Mouse (Mus musculus): Measurements from ENCODE around the gene Gm5901. TPM values are rescaled to one million over a fixed set of nuclear protein-coding genes. Genes with fewer than 3 reads are reported as not detected.
"Not testable (repeated sequence)": the region's sequence is repeated elsewhere in the genome, so short reads cannot be mapped to it uniquely, and the experiment has no call there.

The Gm5901 gene
- polyA plus RNA-seq, 1 experiment from 2014 or later, result not detected

- in situ Hi-C loops (cut with MboI; ENCODE audit: low pct_unique_long_range_greater_than_20kb), result loop anchor here (10.0 to 25.0 kb wide), 2 partner anchors 237 to 335 kb away; partner anchors contain the start of genes Arfip2, Gm45799, Ilk and Rrp8
- no peak for TF ChIP-seq CTCF (IDR thresholded peaks at IDR 0.05)
- ChIA-PET CTCF (interaction anchor here (1.2 to 1.8 kb wide), 5 partner anchors 12 to 129 kb away, joined by 3 to 7 read pairs (median 4); no protein-coding TSS in a partner anchor), POLR2A (interaction anchor here (0.9 kb wide), 1 partner anchor 111 kb away, joined by 3 read pairs; no protein-coding TSS in a partner anchor)
- H3K27me3 ChIP-seq, result no peaks in the 10 kb centered on the region
- ATAC-seq (peak; percentile 99), DNase-seq (ENCODE audit: low read depth, low spot score) (peak; percentile 97)
These were observed 25.2 kb downstream of the Gm5901 start, which contains the start of gene Fam160a2 for GRCm38 (mm10) chr7:105399935-105400624. Fam160a2 (minus strand) TSS chr7:105400054.

- in situ Hi-C loops (cut with MboI; ENCODE audit: low pct_unique_long_range_greater_than_20kb), result no loop called here
- H3K27me3 ChIP-seq, result no peaks in the 10 kb centered on the region
- ChIA-PET POLR2A (no interaction called here), CTCF (no interaction called here)
- DNase-seq (ENCODE audit: low read depth, low spot score) (no peak), ATAC-seq (no peak)
- TF ChIP-seq CTCF (IDR thresholded peaks at IDR 0.05), result no peak
These were observed 29.4 kb downstream of the Gm5901 start, which contains the start of gene Cnga4 for GRCm38 (mm10) chr7:105404268-105404667. Cnga4 (plus strand) TSS chr7:105404568.

GRCm38 (mm10) chr7:105406322-105406721, 31.5 kb downstream of the Gm5901 start:
- in situ Hi-C loops (cut with MboI; ENCODE audit: low pct_unique_long_range_greater_than_20kb), result loop anchor here (5.0 kb wide), 1 partner anchor 111 kb away; no protein-coding TSS in a partner anchor
- no peak for TF ChIP-seq CTCF (IDR thresholded peaks at IDR 0.05)
- no peaks in the 10 kb centered on the region for H3K27me3 ChIP-seq
- POLR2A ChIA-PET, result no interaction called here
- CTCF ChIA-PET, result interaction anchor here (1.2 to 1.3 kb wide), 2 partner anchors 110 to 119 kb away, joined by 3 read pairs; no protein-coding TSS in a partner anchor
- ATAC-seq (no peak), DNase-seq (ENCODE audit: low read depth, low spot score) (no peak)

GRCm38 (mm10) chr7:105411874-105412632, 37.2 kb downstream of the Gm5901 start:
- ATAC-seq (peak; percentile 67), DNase-seq (ENCODE audit: low read depth, low spot score) (peak; percentile 7)
- in situ Hi-C loops (cut with MboI; ENCODE audit: low pct_unique_long_range_greater_than_20kb); POLR2A ChIA-PET; H3K27me3 ChIP-seq: not testable (repeated sequence)
- peak; percentile 90 for TF ChIP-seq CTCF (IDR thresholded peaks at IDR 0.05)
- CTCF ChIA-PET, result interaction anchor here (0.6 to 2.5 kb wide), 18 partner anchors 9 to 240 kb away, joined by 3 to 19 read pairs (median 4); partner anchors contain the start of gene Fam160a2

GRCm38 (mm10) chr7:105414385-105414784, 39.5 kb downstream of the Gm5901 start:
- CTCF ChIA-PET, result no interaction called here
- POLR2A ChIA-PET, result no interaction called here
- DNase-seq (ENCODE audit: low read depth, low spot score) (no peak), ATAC-seq (no peak)
- no peak for TF ChIP-seq CTCF (IDR thresholded peaks at IDR 0.05)
- H3K27me3 ChIP-seq, result no peaks in the 10 kb centered on the region
- in situ Hi-C loops (cut with MboI; ENCODE audit: low pct_unique_long_range_greater_than_20kb), result no loop called here

- CTCF ChIA-PET, result interaction anchor here (0.8 kb wide), 1 partner anchor 99 kb away, joined by 3 read pairs; no protein-coding TSS in a partner anchor
- POLR2A ChIA-PET, result no interaction called here
- ATAC-seq, result no peak
- TF ChIP-seq CTCF (IDR thresholded peaks at IDR 0.05), result no peak
- no peak for DNase-seq (ENCODE audit: low read depth, low spot score)
- in situ Hi-C loops (cut with MboI; ENCODE audit: low pct_unique_long_range_greater_than_20kb), result no loop called here
- no peaks in the 10 kb centered on the region for H3K27me3 ChIP-seq
These were observed 41.7 kb downstream of the Gm5901 start for GRCm38 (mm10) chr7:105416529-105416928.

GRCm38 (mm10) chr7:105418106-105418505, 43.3 kb downstream of the Gm5901 start:
- no peaks in the 10 kb centered on the region for H3K27me3 ChIP-seq
- ChIA-PET CTCF (no interaction called here), POLR2A (no interaction called here)
- no peak for TF ChIP-seq CTCF (IDR thresholded peaks at IDR 0.05)
- in situ Hi-C loops (cut with MboI; ENCODE audit: low pct_unique_long_range_greater_than_20kb), result no loop called here
- no peak for DNase-seq (ENCODE audit: low read depth, low spot score)
- no peak for ATAC-seq

- ChIA-PET CTCF (interaction anchor here (1.2 to 1.8 kb wide), 4 partner anchors 9 to 57 kb away, joined by 3 to 12 read pairs (median 4); no protein-coding TSS in a partner anchor), POLR2A (no interaction called here)
- peaks cover 2% of the 10 kb centered on the region for H3K27me3 ChIP-seq
- DNase-seq (ENCODE audit: low read depth, low spot score), result no peak
- in situ Hi-C loops (cut with MboI; ENCODE audit: low pct_unique_long_range_greater_than_20kb), result loop anchor here (5.0 kb wide), 1 partner anchor 51 kb away; no protein-coding TSS in a partner anchor
- ATAC-seq, result peak; percentile 44
- no peak for TF ChIP-seq CTCF (IDR thresholded peaks at IDR 0.05)
These were observed 46.1 kb downstream of the Gm5901 start for GRCm38 (mm10) chr7:105420903-105421302.

- peaks cover 8% of the 10 kb centered on the region for H3K27me3 ChIP-seq
- POLR2A ChIA-PET, result no interaction called here
- CTCF ChIA-PET, result interaction anchor here (1.3 kb wide), 1 partner anchor 13 kb away, joined by 4 read pairs; no protein-coding TSS in a partner anchor
- no peak for TF ChIP-seq CTCF (IDR thresholded peaks at IDR 0.05)
- ATAC-seq, result no peak
- in situ Hi-C loops (cut with MboI; ENCODE audit: low pct_unique_long_range_greater_than_20kb), result loop anchor here (5.0 kb wide), 1 partner anchor 48 kb away; no protein-coding TSS in a partner anchor
- no peak for DNase-seq (ENCODE audit: low read depth, low spot score)
These were observed 49.5 kb downstream of the Gm5901 start for GRCm38 (mm10) chr7:105424368-105424767.

GRCm38 (mm10) chr7:105425424-105426043, 50.7 kb downstream of the Gm5901 start, which contains the start of gene Cckbr:
Cckbr (plus strand) TSS chr7:105425731.
- no peak for DNase-seq (ENCODE audit: low read depth, low spot score)
- in situ Hi-C loops (cut with MboI; ENCODE audit: low pct_unique_long_range_greater_than_20kb), result no loop called here
- POLR2A ChIA-PET, result no interaction called here
- CTCF ChIA-PET, result interaction anchor here (1.3 to 1.7 kb wide), 2 partner anchors 14 to 18 kb away, joined by 4 to 5 read pairs; no protein-coding TSS in a partner anchor
- peaks cover 8% of the 10 kb centered on the region for H3K27me3 ChIP-seq
- no peak for ATAC-seq
- no peak for TF ChIP-seq CTCF (IDR thresholded peaks at IDR 0.05)
